Mouse (Mus musculus): Measurements from ENCODE around the gene Rapgef2.
"Not testable (repeated sequence)": the region's sequence is repeated elsewhere in the genome, so short reads cannot be mapped to it uniquely, and the experiment has no call there.

The Rapgef2 gene

GRCm38 (mm10) chr3:79101737-79102136 is 184.6 kb downstream of the Rapgef2 start:
- no peak for DNase-seq (ENCODE audit: low read depth, low spot score)

- no peak for DNase-seq (ENCODE audit: low read depth, low spot score)
Observed at GRCm38 (mm10) chr3:79100831-79101230, 185.5 kb downstream of the Rapgef2 start.

GRCm38 (mm10) chr3:79089091-79089490 is 197.2 kb downstream of the Rapgef2 start:
- no peak for DNase-seq (ENCODE audit: low read depth, low spot score)

GRCm38 (mm10) chr3:79088461-79088860 is 197.9 kb downstream of the Rapgef2 start:
- DNase-seq (ENCODE audit: low read depth, low spot score) = no peak

GRCm38 (mm10) chr3:79086282-79086681 is 200.0 kb downstream of the Rapgef2 start:
- no peak for DNase-seq (ENCODE audit: low read depth, low spot score)

- DNase-seq (ENCODE audit: low read depth, low spot score) = no peak
Observed at GRCm38 (mm10) chr3:79083881-79084280, 202.4 kb downstream of the Rapgef2 start.

GRCm38 (mm10) chr3:79083030-79083429 is 203.3 kb downstream of the Rapgef2 start:
- DNase-seq (ENCODE audit: low read depth, low spot score) = no peak

- DNase-seq (ENCODE audit: low read depth, low spot score) = no peak
Observed at GRCm38 (mm10) chr3:79079076-79079475, 207.2 kb downstream of the Rapgef2 start.

- no peak for DNase-seq (ENCODE audit: low read depth, low spot score)
Observed at GRCm38 (mm10) chr3:79074970-79075369, 211.3 kb downstream of the Rapgef2 start.

GRCm38 (mm10) chr3:79073541-79074244 is 212.6 kb downstream of the Rapgef2 start:
- no peak for DNase-seq (ENCODE audit: low read depth, low spot score)

GRCm38 (mm10) chr3:79071561-79071960 is 214.8 kb downstream of the Rapgef2 start:
- peak; percentile 33 for DNase-seq (ENCODE audit: low read depth, low spot score)

- no peak for DNase-seq (ENCODE audit: low read depth, low spot score)
Observed at GRCm38 (mm10) chr3:79069891-79070290, 216.4 kb downstream of the Rapgef2 start.

GRCm38 (mm10) chr3:79068976-79069375 is 217.3 kb downstream of the Rapgef2 start:
- DNase-seq (ENCODE audit: low read depth, low spot score) = no peak

- DNase-seq (ENCODE audit: low read depth, low spot score) = peak; percentile 19
Observed at GRCm38 (mm10) chr3:79066455-79067055, 219.8 kb downstream of the Rapgef2 start.

- DNase-seq (ENCODE audit: low read depth, low spot score) = no peak
Observed at GRCm38 (mm10) chr3:79064096-79064495, 222.2 kb downstream of the Rapgef2 start.

- DNase-seq (ENCODE audit: low read depth, low spot score) = no peak
Observed at GRCm38 (mm10) chr3:79061426-79061825, 224.9 kb downstream of the Rapgef2 start.

GRCm38 (mm10) chr3:79058491-79058890 is 227.8 kb downstream of the Rapgef2 start:
- DNase-seq (ENCODE audit: low read depth, low spot score) = not testable (repeated sequence)

- DNase-seq (ENCODE audit: low read depth, low spot score) = no peak
Observed at GRCm38 (mm10) chr3:79045251-79045650, 241.1 kb downstream of the Rapgef2 start.

GRCm38 (mm10) chr3:79042973-79043372 is 243.3 kb downstream of the Rapgef2 start:
- DNase-seq (ENCODE audit: low read depth, low spot score) = no peak

GRCm38 (mm10) chr3:79039666-79040450 is 246.5 kb downstream of the Rapgef2 start:
- peak; percentile 91 for DNase-seq (ENCODE audit: low read depth, low spot score)

GRCm38 (mm10) chr3:79039008-79039407 is 247.3 kb downstream of the Rapgef2 start:
- DNase-seq (ENCODE audit: low read depth, low spot score) = peak; percentile 36

GRCm38 (mm10) chr3:79034457-79034856 is 251.9 kb downstream of the Rapgef2 start:
- no peak for DNase-seq (ENCODE audit: low read depth, low spot score)

Data from ES-CJ7 (cell line).